Mouse (Mus musculus) ES-Bruce4 (cell line): Measurements from ENCODE around the gene Jmjd1c. TPM values are rescaled to one million over a fixed set of nuclear protein-coding genes. Genes with fewer than 3 reads are reported as not detected.

ENCODE experiments used
- H3K27ac ChIP-seq: 2 replicates; pipeline ENCODE4 v1.5.1; 2012; ENCODE audit warnings: low read length, inconsistent platforms; ENCODE audit not compliant: insufficient read depth
- H3K27me3 ChIP-seq: 2 replicates; pipeline ENCODE4 v1.6.1; 2012; ENCODE audit warnings: mild to moderate bottlenecking, low read length, inconsistent platforms; ENCODE audit not compliant: control insufficient read depth, poor library complexity, insufficient read depth, severe bottlenecking
- H3K36me3 ChIP-seq: 2 replicates; pipeline ENCODE4 v1.6.1; 2012; ENCODE audit warnings: inconsistent platforms, mild to moderate bottlenecking, low read length, moderate library complexity; ENCODE audit not compliant: control insufficient read depth, poor library complexity, insufficient read depth, severe bottlenecking
- H3K4me1 ChIP-seq: one replicate; pipeline ENCODE4 v1.8.1; 2011; ENCODE audit warnings: low read length; ENCODE audit not compliant: control insufficient read depth, insufficient read depth
- H3K4me3 ChIP-seq: 2 replicates; pipeline ENCODE4 v1.5.1; 2011; ENCODE audit warnings: low read depth, mild to moderate bottlenecking, low read length
- H3K9ac ChIP-seq: 2 replicates; pipeline ENCODE4 v1.6.1; 2012; ENCODE audit warnings: low read depth, mild to moderate bottlenecking, inconsistent platforms; ENCODE audit not compliant: poor library complexity, severe bottlenecking
- H3K9me3 ChIP-seq: replicated peaks from 2 replicates; pipeline ENCODE4 v1.6.1; 2012; ENCODE audit warnings: mild to moderate bottlenecking, low read length, inconsistent platforms; ENCODE audit not compliant: control insufficient read depth, poor library complexity, insufficient read depth, severe bottlenecking
- CTCF ChIP-seq: IDR thresholded peaks from one replicate; pipeline ENCODE4 v1.8.1; 2011; ENCODE audit warnings: low read depth, low read length
- EP300 ChIP-seq: IDR thresholded peaks from 2 replicates; pipeline ENCODE4 v1.6.1; 2011; ENCODE audit warnings: low read depth, low read length; ENCODE audit not compliant: insufficient read depth
- POLR2A ChIP-seq: IDR thresholded peaks from one replicate; pipeline ENCODE4 v1.8.1; 2011; ENCODE audit warnings: low read length; ENCODE audit not compliant: insufficient read depth
- polyA plus RNA-seq: library from polyadenylated mRNA; stranded (reverse); fragments of >200 nt; gene quantifications from 2 replicates; pipeline ENCODE4 v1.2.4, GENCODE M21; 2011; ENCODE audit warnings: low read depth; ENCODE audit not compliant: missing spikeins, insufficient read depth, insufficient read length

The Jmjd1c gene
- polyA plus RNA-seq, 1 experiment = 141 TPM

DNA sequence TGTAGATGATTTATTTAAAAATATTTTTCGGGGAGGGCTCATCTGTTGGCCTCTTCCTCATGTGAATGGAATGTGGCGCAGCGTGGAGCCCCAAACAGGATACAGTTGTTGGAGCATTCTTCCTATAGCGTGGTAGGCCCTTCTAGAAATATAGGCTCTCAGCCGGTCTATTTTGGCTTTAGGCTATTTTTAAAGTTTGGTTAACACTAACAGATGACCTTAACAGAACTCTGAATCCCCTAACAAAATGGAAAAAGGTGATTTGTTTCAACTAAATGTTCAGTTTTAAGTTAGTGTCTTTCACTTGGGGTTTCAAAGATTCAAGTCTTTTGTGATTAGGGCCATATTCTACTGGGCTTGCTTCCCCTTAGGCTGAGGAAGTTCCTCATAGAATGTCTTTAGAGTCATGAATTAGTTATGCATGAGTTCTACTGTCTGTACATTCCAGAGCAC lies 91.1 kb downstream of the Jmjd1c start:
- H3K9me3 ChIP-seq = 0 out of 2 replicates have a peak, but pooled peaks cover 2% of the 10 kb centered on the region
- peaks cover 3% of the 10 kb centered on the region for H3K4me1 ChIP-seq

GRCm38 (mm10) chr10:67187952-67188351 lies 92.0 kb downstream of the Jmjd1c start:
- H3K4me1 ChIP-seq = peaks cover 3% of the 10 kb centered on the region
- no peak overlapping the region for H3K9ac ChIP-seq
- H3K9me3 ChIP-seq = 0 out of 2 replicates have a peak, but pooled peaks cover 2% of the 10 kb centered on the region
- H3K27me3 ChIP-seq = no peaks in the 10 kb centered on the region
- peaks cover 4% of the 10 kb centered on the region; the same call in 1 of the 2 replicates for H3K36me3 ChIP-seq
- TF ChIP-seq EP300 = no peak
- TF ChIP-seq CTCF = no peak
- no peak for TF ChIP-seq POLR2A
- no peak overlapping the region for H3K27ac ChIP-seq
- no peak overlapping the region for H3K4me3 ChIP-seq

More for the DNA sequence above, 91.1 kb downstream of the Jmjd1c start:
- H3K27me3 ChIP-seq = no peaks in the 10 kb centered on the region
- peak overlapping the region; percentile 56 for H3K9ac ChIP-seq
- H3K36me3 ChIP-seq = peaks cover 4% of the 10 kb centered on the region; the same call in 1 of the 2 replicates
- TF ChIP-seq CTCF (no peak), POLR2A (no peak), EP300 (no peak)
- peak overlapping the region; percentile 90 for H3K27ac ChIP-seq
- H3K4me3 ChIP-seq = peak overlapping the region; percentile 44; the same call in 1 of the 2 replicates

DNA sequence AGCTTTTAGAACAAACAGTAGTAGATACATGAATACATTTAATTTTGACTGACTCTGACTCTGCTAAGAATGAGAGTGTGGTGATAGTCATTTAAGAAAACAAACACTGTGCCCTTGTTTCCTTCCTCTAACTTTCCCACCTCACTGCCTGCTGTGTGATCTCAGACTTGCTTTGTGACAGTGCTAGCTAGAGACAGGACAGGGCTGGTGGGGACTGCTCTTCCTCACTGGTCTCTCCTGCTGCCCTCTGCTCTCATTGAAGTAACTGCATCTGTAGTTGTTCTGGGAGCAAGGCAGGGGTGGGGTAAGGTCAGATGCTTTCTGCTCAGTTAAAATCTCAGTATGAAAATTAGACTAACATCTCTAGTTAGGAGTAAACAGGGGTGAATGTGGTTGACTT lies 93.1 kb downstream of the Jmjd1c start:
- H3K4me1 ChIP-seq = peaks cover 3% of the 10 kb centered on the region
- H3K9me3 ChIP-seq = 0 out of 2 replicates have a peak, but pooled peaks cover 2% of the 10 kb centered on the region
- no peak overlapping the region for H3K4me3 ChIP-seq
- H3K27me3 ChIP-seq = no peaks in the 10 kb centered on the region
- 0 out of 2 replicates have a peak, but pooled peaks have one; percentile 10 for TF ChIP-seq EP300
- no peak for TF ChIP-seq CTCF
- H3K36me3 ChIP-seq = peaks cover 4% of the 10 kb centered on the region; the same call in 1 of the 2 replicates
- H3K27ac ChIP-seq = no peak overlapping the region
- no peak overlapping the region for H3K9ac ChIP-seq

GRCm38 (mm10) chr10:67190261-67190660 lies 94.3 kb downstream of the Jmjd1c start:
- Histone ChIP-seq H3K4me1 (peaks cover 3% of the 10 kb centered on the region), H3K9me3 (0 out of 2 replicates have a peak, but pooled peaks cover 2% of the 10 kb centered on the region), H3K27me3 (no peaks in the 10 kb centered on the region), H3K27ac (no peak overlapping the region), H3K4me3 (no peak overlapping the region), H3K36me3 (peaks cover 4% of the 10 kb centered on the region; the same call in 1 of the 2 replicates), H3K9ac (no peak overlapping the region)
- TF ChIP-seq CTCF (peak; percentile 41), POLR2A (no peak), EP300 (no peak)

- Histone ChIP-seq H3K27me3 (no peaks in the 10 kb centered on the region), H3K36me3 (peaks cover 4% of the 10 kb centered on the region; the same call in 1 of the 2 replicates), H3K9me3 (0 out of 2 replicates have a peak, but pooled peaks cover 2% of the 10 kb centered on the region), H3K9ac (no peak overlapping the region), H3K4me1 (no peaks in the 10 kb centered on the region), H3K4me3 (no peak overlapping the region), H3K27ac (no peak overlapping the region)
- TF ChIP-seq CTCF (peak; percentile 60), POLR2A (no peak)
Measured at GRCm38 (mm10) chr10:67192366-67192765, 96.4 kb downstream of the Jmjd1c start.

DNA sequence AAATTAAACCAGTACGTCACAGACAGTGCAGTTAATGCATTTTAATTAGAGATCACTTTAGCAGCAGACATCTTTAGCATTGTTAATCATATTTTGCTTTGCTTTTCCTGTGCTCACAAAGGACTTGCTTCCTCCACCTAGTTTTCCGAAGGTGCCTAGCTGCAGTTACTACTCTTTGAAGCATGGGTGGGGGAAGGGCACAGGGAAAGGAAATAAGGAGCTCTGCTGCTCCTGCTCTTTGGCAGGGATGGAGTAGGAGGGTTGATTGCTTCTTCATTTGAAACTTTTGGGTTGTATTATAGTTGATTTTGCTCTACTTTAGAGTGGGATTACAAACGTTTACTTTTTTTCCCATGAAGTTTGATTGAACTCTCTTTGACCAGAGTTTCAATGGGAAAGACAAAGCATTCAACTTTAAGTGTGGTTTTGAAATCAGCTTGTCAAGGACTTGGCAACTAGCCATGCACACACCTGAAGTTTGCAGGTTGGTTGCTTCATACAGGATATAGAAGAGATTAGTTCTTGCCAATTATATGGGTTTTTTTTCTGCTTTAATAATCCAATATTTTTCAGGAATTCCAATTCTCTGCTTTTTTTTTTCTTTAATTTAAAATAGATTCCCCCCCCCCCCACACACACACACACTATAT lies 97.2 kb downstream of the Jmjd1c start:
- 0 out of 2 replicates have a peak, but pooled peaks cover 2% of the 10 kb centered on the region for H3K9me3 ChIP-seq
- H3K27ac ChIP-seq = no peak overlapping the region
- TF ChIP-seq CTCF (no peak), POLR2A (no peak), EP300 (no peak)
- H3K9ac ChIP-seq = no peak overlapping the region
- no peaks in the 10 kb centered on the region for H3K27me3 ChIP-seq
- H3K36me3 ChIP-seq = peaks cover 4% of the 10 kb centered on the region; the same call in 1 of the 2 replicates
- H3K4me1 ChIP-seq = no peaks in the 10 kb centered on the region
- H3K4me3 ChIP-seq = no peak overlapping the region
